Mouse (Mus musculus): Measurements from ENCODE around the gene Icam2.
A peak's percentile ranks its signal among the peaks of the same experiment; 100 is the strongest.
"Not testable (repeated sequence)": the region's sequence is repeated elsewhere in the genome, so short reads cannot be mapped to it uniquely, and the experiment has no call there.

The Icam2 gene

GRCm38 (mm10) chr11:106339323-106339722, 48.6 kb downstream of the Icam2 start:
- DNase-seq: not testable (repeated sequence)

GRCm38 (mm10) chr11:106338870-106339269, 49.0 kb downstream of the Icam2 start:
- DNase-seq: no peak

- DNase-seq: no peak
Measured at GRCm38 (mm10) chr11:106338029-106338428, 49.8 kb downstream of the Icam2 start.

GRCm38 (mm10) chr11:106334066-106334465, 53.8 kb downstream of the Icam2 start:
- no peak for DNase-seq

GRCm38 (mm10) chr11:106332458-106332857, 55.4 kb downstream of the Icam2 start:
- no peak for DNase-seq

GRCm38 (mm10) chr11:106329682-106330081, 58.2 kb downstream of the Icam2 start:
- DNase-seq: peak; percentile 4

- no peak for DNase-seq
Measured at GRCm38 (mm10) chr11:106329128-106329527, 58.7 kb downstream of the Icam2 start.

GRCm38 (mm10) chr11:106328521-106328920, 59.4 kb downstream of the Icam2 start:
- no peak for DNase-seq
